Mouse (Mus musculus) hematopoietic stem cell, adult 5-6 weeks (primary cell): Measurements from ENCODE around the gene Btnl1. TPM values are rescaled to one million over a fixed set of nuclear protein-coding genes. Genes with fewer than 3 reads are reported as not detected.

Experiments
- ATAC-seq, 2 experiments: fragments of 125-278 bp in 1 of 2; replicated peaks in 1 of 2; 2 replicates each; pipeline ENCODE4 v1.8.0; 2016 to 2017; ENCODE audit warnings: inconsistent platforms in 2 of 2, mild to moderate bottlenecking in 2 of 2, moderate number of reproducible peaks in 2 of 2, low read depth in 1 of 2, moderate TSS enrichment in 1 of 2; ENCODE audit not compliant: low FRiP score in 2 of 2, poor library complexity in 2 of 2, severe bottlenecking in 2 of 2, insufficient read depth in 1 of 2, low TSS enrichment in 1 of 2
- total RNA-seq: library from RNA; stranded (forward); fragments of 172-1452, 232-1000 nt; gene quantifications from 2 replicates; pipeline ENCODE4 v1.2.3, GENCODE M21; 2017

Btnl1 gene
- total RNA-seq, result not detected in 2 replicates

- no peak for ATAC-seq
These were observed at the start of gene Btnl1 for GRCm38 (mm10) chr17:34376847-34377246. Btnl1 (plus strand) TSS chr17:34377132.

- ATAC-seq, result peak in 1 of 2 experiments; percentile 46; a peak in 1 of 4 replicates
These were observed 47.1 kb upstream of the Btnl1 start for GRCm38 (mm10) chr17:34329807-34330206.

DNA sequence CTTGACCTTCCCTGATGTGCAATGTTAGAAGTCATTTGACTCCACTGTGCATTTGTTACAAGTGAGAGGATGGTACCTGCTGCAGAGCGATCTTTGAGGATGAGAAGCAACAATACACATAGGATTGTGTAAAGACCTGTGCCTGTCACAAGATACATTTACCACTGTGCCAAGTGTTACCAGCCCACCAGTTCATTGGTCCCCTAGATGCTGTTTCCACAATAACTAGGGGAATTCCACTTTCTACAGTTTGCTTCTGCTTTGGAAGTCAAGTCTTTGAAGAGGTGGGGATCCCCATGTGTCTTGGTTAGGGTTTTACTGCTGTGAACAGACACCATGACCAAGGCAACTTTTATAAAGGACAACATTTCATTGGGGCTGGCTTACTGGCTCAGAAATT, 45.7 kb upstream of the Btnl1 start:
- no peak for ATAC-seq

DNA sequence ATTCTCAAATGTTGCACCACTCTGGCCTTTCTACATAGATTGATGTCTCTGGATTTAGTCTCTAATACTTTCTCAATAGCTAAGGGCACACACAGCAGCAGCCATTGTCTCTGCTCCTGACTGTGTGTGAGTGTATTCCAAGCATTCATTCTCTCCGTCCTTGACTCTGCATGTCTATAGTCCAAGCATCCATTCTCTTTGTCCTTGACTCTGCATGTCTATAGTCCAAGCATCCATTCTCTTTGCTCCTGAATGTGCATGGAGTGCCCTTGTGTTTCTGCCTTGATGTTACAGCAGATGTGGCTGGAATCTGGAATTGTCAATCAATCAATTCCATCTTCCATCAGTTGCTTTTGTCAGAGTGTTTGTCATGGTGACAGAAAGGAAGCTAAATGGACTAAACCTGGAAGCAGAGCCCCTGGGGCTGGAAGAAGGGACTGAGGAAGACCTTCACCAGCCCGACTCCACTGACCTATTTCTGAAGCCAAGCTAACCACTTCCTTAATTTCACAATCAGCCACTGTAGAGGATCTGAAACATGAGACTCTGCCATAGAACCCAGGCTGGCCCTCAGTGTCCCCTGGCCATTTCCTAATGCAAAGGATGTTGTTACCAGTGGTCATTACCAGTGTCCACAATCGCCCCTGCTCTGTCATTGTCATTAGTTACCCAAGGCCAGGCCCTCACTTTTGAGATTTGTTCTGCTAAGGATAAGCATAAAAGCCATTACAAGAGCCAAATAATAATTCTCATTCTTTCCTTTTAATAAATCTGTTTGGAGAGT, 36.1 kb upstream of the Btnl1 start:
- ATAC-seq, result peak; percentile 84 to 89

GRCm38 (mm10) chr17:34344882-34345281, 32.0 kb upstream of the Btnl1 start:
- ATAC-seq, result no peak

DNA sequence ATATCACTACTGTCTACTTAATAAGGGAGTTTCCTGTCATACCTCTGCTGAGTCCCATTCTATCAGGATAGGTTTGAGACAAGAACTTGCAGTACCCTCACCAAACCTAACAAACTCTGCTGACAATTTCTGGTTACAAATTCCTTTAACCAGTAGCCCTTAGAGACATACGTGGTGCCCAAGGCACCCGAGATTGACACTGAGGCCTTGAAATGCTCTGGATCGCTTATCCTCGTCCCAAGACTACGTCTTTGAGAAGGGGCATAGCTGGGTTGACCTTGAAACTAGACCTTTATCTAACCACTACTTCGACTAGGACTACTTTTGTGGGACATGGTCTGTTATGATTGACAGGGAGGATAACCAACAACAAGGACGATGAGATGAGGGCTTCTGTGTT, 31.4 kb upstream of the Btnl1 start:
- no peak for ATAC-seq

DNA sequence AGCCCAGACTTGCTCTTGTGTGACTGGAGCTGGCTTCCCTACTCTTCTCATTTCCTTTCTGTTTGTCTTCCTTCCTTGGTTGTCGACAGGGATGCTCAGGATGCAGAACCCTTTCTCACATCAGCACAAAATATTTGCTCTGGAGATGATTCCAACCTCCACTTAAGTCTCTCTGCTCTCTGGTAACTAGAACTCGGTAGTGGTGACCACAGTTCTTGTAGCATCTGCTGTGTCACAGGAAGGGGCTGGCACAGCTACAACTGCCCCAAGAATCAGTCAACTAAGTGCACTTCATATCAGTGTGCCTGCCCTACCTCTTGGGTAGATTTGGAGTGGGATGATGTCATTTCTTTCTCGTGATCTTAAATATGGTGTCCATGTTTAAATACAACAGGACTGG, 30.9 kb upstream of the Btnl1 start:
- peak; percentile 55 to 57; a peak in 2 of 4 replicates for ATAC-seq

GRCm38 (mm10) chr17:34347606-34348308, 29.2 kb upstream of the Btnl1 start:
- ATAC-seq, result peak; percentile 66 to 87

GRCm38 (mm10) chr17:34349429-34349828, 27.5 kb upstream of the Btnl1 start:
- ATAC-seq, result peak; percentile 37 to 58; a peak in 3 of 4 replicates

DNA sequence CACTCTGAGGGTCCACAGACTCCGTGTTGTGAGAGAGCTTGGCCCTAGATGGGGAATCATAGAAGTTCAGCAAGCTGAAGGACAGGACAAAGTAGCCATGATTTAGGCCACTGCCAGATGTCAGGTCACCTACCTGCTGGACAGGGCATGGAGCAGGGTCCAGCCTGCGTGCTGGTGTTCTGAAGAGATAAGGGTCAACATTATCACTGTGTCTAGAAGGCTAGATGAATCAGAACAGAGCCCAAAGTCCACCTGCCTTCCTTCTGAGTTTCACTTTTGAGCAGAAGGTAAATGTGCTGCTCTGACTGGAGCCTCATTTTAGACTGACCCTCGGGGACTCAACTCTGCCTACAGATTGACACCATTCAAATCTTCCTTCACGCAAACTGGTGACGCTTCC, 22.4 kb upstream of the Btnl1 start, which contains the start of gene Btnl2:
TSS of gene Btnl2 (plus strand) at position 284 of the 400 bp plus-strand sequence.
- 0 out of 4 replicates have a peak, but pooled peaks of 1 of the 2 experiments have one; percentile 10 for ATAC-seq

GRCm38 (mm10) chr17:34354940-34355339, 22.0 kb upstream of the Btnl1 start:
- ATAC-seq, result peak; percentile 46 to 58; a peak in 2 of 4 replicates

DNA sequence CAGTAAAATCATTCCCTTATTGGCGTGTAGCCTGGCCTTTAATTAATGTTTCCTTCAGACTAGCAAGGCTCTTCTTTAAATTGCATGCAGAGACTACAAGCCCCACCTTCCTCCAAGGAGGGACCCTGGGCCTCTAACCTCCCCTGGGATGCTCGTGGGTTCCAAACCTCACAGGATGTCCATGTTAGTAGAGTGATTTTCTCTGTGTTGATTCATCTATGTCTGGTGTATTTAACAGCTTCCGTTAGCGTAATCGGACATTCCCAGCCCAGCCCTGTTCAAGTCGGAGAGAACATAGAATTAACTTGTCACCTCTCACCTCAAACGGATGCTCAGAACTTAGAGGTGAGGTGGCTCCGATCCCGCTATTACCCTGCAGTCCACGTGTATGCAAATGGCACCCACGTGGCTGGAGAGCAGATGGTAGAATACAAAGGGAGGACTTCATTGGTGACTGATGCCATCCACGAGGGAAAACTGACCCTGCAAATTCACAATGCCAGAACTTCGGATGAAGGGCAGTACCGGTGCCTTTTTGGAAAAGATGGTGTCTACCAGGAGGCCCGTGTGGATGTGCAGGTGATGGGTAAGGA, 13.9 kb upstream of the Btnl1 start:
- ATAC-seq, result no peak

GRCm38 (mm10) chr17:34363676-34364310, 13.1 kb upstream of the Btnl1 start:
- no peak for ATAC-seq

- ATAC-seq, result no peak
These were observed 11.9 kb upstream of the Btnl1 start for GRCm38 (mm10) chr17:34365031-34365430.

- ATAC-seq, result no peak
These were observed 6.4 kb upstream of the Btnl1 start for GRCm38 (mm10) chr17:34370563-34370962.

DNA sequence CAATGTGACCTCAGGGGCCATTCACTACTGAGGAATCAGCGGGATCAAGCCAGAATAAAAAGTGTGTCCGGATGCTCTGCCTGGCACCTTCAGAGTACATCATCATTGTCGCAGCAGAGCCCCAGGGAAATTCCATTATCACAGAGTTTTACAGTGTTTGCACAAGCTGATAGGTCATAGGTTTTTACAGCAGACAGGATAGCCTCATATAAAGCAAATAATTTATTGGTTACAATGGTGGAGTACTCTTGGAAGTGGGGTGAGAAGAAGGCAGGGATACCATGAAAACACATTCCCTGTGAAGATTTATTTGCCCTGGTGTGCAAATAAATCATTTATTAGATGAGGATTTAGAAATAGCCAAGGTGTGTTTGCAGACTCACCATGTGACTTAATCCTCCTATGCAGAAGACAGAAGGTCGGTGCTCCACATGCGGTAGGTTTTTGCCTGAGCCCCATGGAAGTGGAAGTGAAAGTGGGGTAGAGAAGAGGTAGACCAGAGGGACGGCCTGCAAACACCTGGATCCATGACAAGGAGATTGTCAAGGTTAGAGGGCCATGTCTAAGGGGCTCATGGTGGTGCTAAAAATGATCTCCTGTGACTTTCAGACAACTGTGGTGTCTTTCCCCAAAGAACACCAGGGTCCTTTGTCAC, 3.8 kb upstream of the Btnl1 start:
- no peak for ATAC-seq
